Mouse (Mus musculus): ENCODE results near the gene Fzd7. TPM values are rescaled to one million over a fixed set of nuclear protein-coding genes. Genes with fewer than 3 reads are reported as not detected.

Fzd7 gene
- polyA plus RNA-seq, 1 experiment from 2014 or later = 5.8 TPM

DNA sequence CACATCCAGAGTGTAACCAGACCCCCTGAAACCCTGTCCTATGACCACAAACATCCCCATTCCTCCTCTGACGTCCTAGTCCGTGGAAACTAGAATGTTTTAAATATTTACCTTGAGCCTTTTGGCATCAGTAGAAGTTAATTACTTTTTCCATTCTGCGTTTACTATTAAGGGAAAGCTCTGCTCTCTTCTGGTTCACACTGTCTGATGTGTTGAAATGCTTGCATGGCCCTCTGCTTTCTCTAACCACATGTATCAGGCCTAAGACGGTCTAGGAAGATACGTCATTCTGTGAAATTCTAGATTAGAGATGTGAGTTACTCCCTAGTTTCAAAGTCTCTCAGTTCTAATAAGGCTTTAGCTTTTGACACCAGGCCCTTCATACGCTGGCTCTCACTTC, 45.0 kb downstream of the Fzd7 start:
- Histone ChIP-seq H3K9ac (ENCODE audit: low read length) (no peak overlapping the region), H3K4me1 (ENCODE audit: control insufficient read depth, insufficient read depth, low read length) (0 out of 2 replicates have a peak, but pooled peaks cover 9% of the 10 kb centered on the region), H3K36me3 (ENCODE audit: control insufficient read depth, insufficient read depth, low read length) (no peaks in the 10 kb centered on the region), H3K4me3 (replicated peaks; ENCODE audit: low read length) (no peak overlapping the region), H3K9me3 (replicated peaks; ENCODE audit: control insufficient read depth, low read length) (no peaks in the 10 kb centered on the region), H3K4me2 (ENCODE audit: low read depth, low read length) (no peak overlapping the region), H3K27ac (ENCODE audit: low read length) (peak overlapping the region; percentile 66), H3K27me3 (ENCODE audit: control insufficient read depth, insufficient read depth, low read length) (no peaks in the 10 kb centered on the region)
- 49% methylated on average over 6 of the region's 6 CpGs for WGBS
- ATAC-seq (ENCODE audit: insufficient read depth, low FRiP score) = peak; percentile 73; the same call in 1 of the 2 replicates

DNA sequence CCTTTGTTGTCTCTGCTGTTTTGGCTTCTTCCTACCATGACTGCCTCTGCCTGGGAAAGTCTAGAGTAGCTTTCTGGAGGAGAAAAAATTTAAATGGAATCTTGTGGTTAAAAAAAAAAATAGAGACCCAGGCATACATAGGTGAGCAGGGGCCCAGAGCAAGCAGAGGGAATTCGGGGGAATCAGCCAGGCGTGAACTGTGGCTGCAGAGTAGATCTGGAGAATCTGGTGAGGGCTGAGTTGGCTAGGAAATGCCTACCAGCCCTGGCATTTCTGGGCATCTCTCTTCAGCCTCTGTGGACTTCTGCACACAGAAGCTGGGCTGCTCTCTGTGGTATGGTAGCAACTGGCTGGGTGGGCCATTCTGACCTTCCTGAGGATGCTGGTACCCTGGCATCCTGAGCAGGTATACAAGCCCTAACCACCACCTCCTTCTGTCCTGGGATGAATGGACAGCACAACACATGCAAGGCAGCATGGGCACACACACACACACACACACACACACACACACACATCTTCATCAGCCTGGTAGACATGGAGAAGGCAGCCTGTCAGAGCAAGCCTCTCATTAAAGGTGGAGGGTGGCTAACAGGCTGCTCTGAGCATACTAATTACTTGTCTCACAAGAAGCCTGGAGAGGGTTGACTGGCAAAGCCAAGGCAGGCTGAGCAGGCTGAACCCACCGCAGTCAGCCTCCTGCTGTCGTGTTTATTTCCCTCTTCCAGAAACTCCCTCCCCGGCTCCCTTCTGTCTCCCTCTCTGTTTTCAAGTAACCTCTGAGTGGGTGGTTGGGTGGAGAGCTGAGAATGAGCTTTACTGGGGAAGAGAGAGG, 53.0 kb downstream of the Fzd7 start:
- H3K36me3 ChIP-seq (ENCODE audit: control insufficient read depth, insufficient read depth, low read length) = no peaks in the 10 kb centered on the region
- H3K4me1 ChIP-seq (ENCODE audit: control insufficient read depth, insufficient read depth, low read length) = peaks cover 7% of the 10 kb centered on the region; the same call in 1 of the 2 replicates
- H3K4me2 ChIP-seq (ENCODE audit: low read depth, low read length) = no peak overlapping the region
- 42% methylated on average over 5 of the region's 5 CpGs for WGBS
- H3K9ac ChIP-seq (ENCODE audit: low read length) = no peak overlapping the region
- no peaks in the 10 kb centered on the region for H3K27me3 ChIP-seq (ENCODE audit: control insufficient read depth, insufficient read depth, low read length)
- no peaks in the 10 kb centered on the region for H3K9me3 ChIP-seq (replicated peaks; ENCODE audit: control insufficient read depth, low read length)
- no peak for ATAC-seq (ENCODE audit: insufficient read depth, low FRiP score)
- no peak overlapping the region for H3K27ac ChIP-seq (ENCODE audit: low read length)
- H3K4me3 ChIP-seq (replicated peaks; ENCODE audit: low read length) = no peak overlapping the region

Other genes starting within 250 kb of the Fzd7 start
- 9.2 and 9.7 TPM in 2 replicates for gene Als2, start 245.2 kb upstream of the Fzd7 start, polyA plus RNA-seq (2015; fragmentation: Nextera tagmentation; extraction: Ambion mirVana)
- gene Cdk15, start 225.5 kb upstream of the Fzd7 start, polyA plus RNA-seq (2015; fragmentation: Nextera tagmentation; extraction: Ambion mirVana) = 0.20 and 0.27 TPM in 2 replicates
- 0.34 and 0.35 TPM in 2 replicates for gene Gm973, start 33.8 kb downstream of the Fzd7 start, polyA plus RNA-seq (2015; fragmentation: Nextera tagmentation; extraction: Ambion mirVana)
- 272 and 320 TPM in 2 replicates for gene Sumo1, start 188.4 kb downstream of the Fzd7 start, polyA plus RNA-seq (2015; fragmentation: Nextera tagmentation; extraction: Ambion mirVana)
- gene Nop58, start 202.5 kb downstream of the Fzd7 start, polyA plus RNA-seq (2015; fragmentation: Nextera tagmentation; extraction: Ambion mirVana) = 207 and 232 TPM in 2 replicates

Data from stomach, embryonic 16.5 days (tissue).